Mouse (Mus musculus): ENCODE measurements around the gene Kdr.

GRCm38 (mm10) chr5:75945394-75945793, 32.9 kb downstream of the Kdr start:
- no peak for TF ChIP-seq EP300 (optimal IDR thresholded peaks at IDR 0.05)
- no peak for TF ChIP-seq CTCF (IDR thresholded peaks at IDR 0.05; ENCODE audit: low read depth)
